Mouse (Mus musculus) heart, embryonic 16.5 days (tissue): Measurements from ENCODE around the gene Hdac9. TPM values are rescaled to one million over a fixed set of nuclear protein-coding genes. Genes with fewer than 3 reads are reported as not detected.
"Not testable (repeated sequence)": the region's sequence is repeated elsewhere in the genome, so short reads cannot be mapped to it uniquely, and the experiment has no call there.

Source experiments
- ATAC-seq: fragments of 200-750 bp; cut with Nextera tagmentation; replicated peaks from 2 replicates; pipeline ENCODE4 v1.8.0; 2017; ENCODE audit warnings: moderate number of reproducible peaks; ENCODE audit not compliant: insufficient read depth, low FRiP score; ENCODE audit errors: extremely low read depth
- H3K27ac ChIP-seq: fragments of 300-500 bp; sonication (generic); 2 replicates; pipeline ENCODE4 v1.5.1; 2014; ENCODE audit warnings: mild to moderate bottlenecking, low read length, control low read depth, moderate library complexity
- H3K27me3 ChIP-seq: fragments of 300-500 bp; sonication (generic); 2 replicates; pipeline ENCODE4 v1.6.1; 2014; ENCODE audit warnings: low read length, mixed read lengths; ENCODE audit not compliant: control insufficient read depth, insufficient read depth
- H3K36me3 ChIP-seq: fragments of 300-500 bp; sonication (generic); 2 replicates; pipeline ENCODE4 v1.6.1; 2014; ENCODE audit not compliant: control insufficient read depth, insufficient read depth
- H3K4me1 ChIP-seq: fragments of 300-500 bp; sonication (generic); 2 replicates; pipeline ENCODE4 v1.6.1; 2014; ENCODE audit warnings: low read length, mixed read lengths; ENCODE audit not compliant: control insufficient read depth, insufficient read depth
- H3K4me2 ChIP-seq: fragments of 300-500 bp; sonication (generic); 2 replicates; pipeline ENCODE4 v1.6.1; 2014; ENCODE audit warnings: low read depth, mild to moderate bottlenecking, control low read depth, low read length
- H3K4me3 ChIP-seq: fragments of 300-500 bp; sonication (generic); 2 replicates; pipeline ENCODE4 v1.5.1; 2014; ENCODE audit warnings: mild to moderate bottlenecking, control low read depth, low read length
- H3K9ac ChIP-seq: fragments of 300-500 bp; sonication (generic); 2 replicates; pipeline ENCODE4 v1.6.1; 2014; ENCODE audit warnings: low read length, control low read depth
- H3K9me3 ChIP-seq: fragments of 300-500 bp; sonication (generic); replicated peaks from 2 replicates; pipeline ENCODE4 v1.6.1; 2016; ENCODE audit warnings: low read length; ENCODE audit not compliant: control insufficient read depth
- WGBS: fragments of 180-500 bp; shearing (Covaris S2); extraction: QIAGEN DNeasy Blood & Tissue Kit; methylation state at CpG from one replicate; pipeline ENCODE4 v1.1.7; 2014; 5-methylcytosine and 5-hydroxymethylcytosine counted together
- polyA plus RNA-seq: library from polyadenylated mRNA; unstranded; fragments of >200 nt; fragmentation: Nextera tagmentation; extraction: Ambion mirVana; gene quantifications from 2 replicates; pipeline ENCODE4 v1.2.1, GENCODE M21; 2015

Gene Hdac9
- polyA plus RNA-seq, 1 experiment from 2014 or later = 21.4 TPM

GRCm38 (mm10) chr12:34051112-34051511 is 865.8 kb downstream of the Hdac9 start:
- H3K27ac ChIP-seq = no peak overlapping the region
- H3K4me3 ChIP-seq = no peak overlapping the region
- H3K4me1 ChIP-seq = no peaks in the 10 kb centered on the region
- no peak for ATAC-seq
- no peaks in the 10 kb centered on the region for H3K27me3 ChIP-seq
- WGBS = 53% methylated on average over 7 of the region's 7 CpGs
- no peak overlapping the region for H3K9ac ChIP-seq
- H3K9me3 ChIP-seq = no peaks in the 10 kb centered on the region
- H3K36me3 ChIP-seq = no peaks in the 10 kb centered on the region
- no peak overlapping the region for H3K4me2 ChIP-seq

- no peaks in the 10 kb centered on the region for H3K27me3 ChIP-seq
- H3K27ac ChIP-seq = no peak overlapping the region
- H3K36me3 ChIP-seq = no peaks in the 10 kb centered on the region
- no peak overlapping the region for H3K4me3 ChIP-seq
- no peaks in the 10 kb centered on the region for H3K4me1 ChIP-seq
- no peak for ATAC-seq
- H3K4me2 ChIP-seq = no peak overlapping the region
- H3K9ac ChIP-seq = no peak overlapping the region
- no peaks in the 10 kb centered on the region for H3K9me3 ChIP-seq
- 78% methylated on average over 6 of the region's 6 CpGs for WGBS
These were observed 875.9 kb downstream of the Hdac9 start for GRCm38 (mm10) chr12:34040949-34041348.

- Histone ChIP-seq H3K4me2 (no peak overlapping the region), H3K27me3 (no peaks in the 10 kb centered on the region), H3K4me1 (no peaks in the 10 kb centered on the region), H3K27ac (no peak overlapping the region), H3K4me3 (no peak overlapping the region), H3K9me3 (no peaks in the 10 kb centered on the region), H3K9ac (no peak overlapping the region), H3K36me3 (no peaks in the 10 kb centered on the region)
- no peak for ATAC-seq
- WGBS = 69% methylated on average over 7 of the region's 7 CpGs
These were observed 876.8 kb downstream of the Hdac9 start for GRCm38 (mm10) chr12:34040061-34040460.

DNA sequence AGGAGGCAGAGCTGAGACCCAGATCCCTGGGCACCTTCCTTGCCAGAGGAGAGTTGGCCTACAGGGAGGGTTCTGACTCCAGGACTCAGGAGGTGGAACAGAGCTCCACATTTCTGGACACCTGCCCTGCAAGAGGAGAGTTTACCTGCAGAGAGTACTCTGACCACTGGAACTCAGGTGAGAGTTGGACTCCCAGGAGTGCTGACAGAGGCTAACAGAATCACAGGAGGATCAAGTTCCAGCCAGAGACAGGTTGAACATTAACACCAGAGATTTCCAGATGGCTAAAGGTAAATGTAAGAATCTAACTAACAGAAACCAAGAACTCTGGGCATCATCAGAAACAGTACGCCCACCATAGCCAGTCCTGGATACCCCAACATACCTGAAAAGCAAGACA is 907.1 kb downstream of the Hdac9 start:
- H3K27me3 ChIP-seq, H3K36me3 ChIP-seq, H3K27ac ChIP-seq, ATAC-seq, H3K4me2 ChIP-seq, H3K9me3 ChIP-seq, H3K4me3 ChIP-seq, H3K9ac ChIP-seq, H3K4me1 ChIP-seq: not testable (repeated sequence)
- 86% methylated on average over 1 of the region's 1 CpGs for WGBS

Other genes with a start within 250 kb of the Hdac9 start
- 0.09 and 0.11 TPM in 2 replicates for gene Prps1l1, start 67.7 kb upstream of the Hdac9 start, polyA plus RNA-seq
- gene Snx13, start 130.1 kb upstream of the Hdac9 start, polyA plus RNA-seq = 33.8 and 36.1 TPM in 2 replicates